In the genomic region with DNA sequence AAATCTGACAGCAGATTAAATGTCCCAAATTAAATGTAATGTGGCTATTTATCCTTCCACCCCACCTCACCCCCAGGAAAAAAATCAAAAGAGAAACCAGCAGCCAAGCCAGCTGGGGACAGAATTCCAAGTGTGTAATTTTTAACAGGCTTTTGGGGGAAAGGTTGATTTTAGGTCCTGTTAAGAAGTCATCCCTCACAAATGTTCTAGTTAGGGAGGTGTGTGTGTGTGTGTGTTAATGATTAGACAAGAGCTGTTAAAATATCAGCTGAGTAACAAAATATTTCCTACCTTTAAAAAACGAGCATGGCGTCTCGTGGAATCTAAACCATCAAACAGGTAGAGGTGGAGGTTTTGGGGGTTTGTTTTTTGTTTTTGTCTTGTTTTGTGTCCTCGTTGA, we compare ENCODE assay signal across 21 mouse cellular contexts. TPM values are rescaled to one million over a fixed set of nuclear protein-coding genes. Genes with fewer than 3 reads are reported as not detected.
DNase-seq lines count a peak whose midpoint lies in the region; ATAC-seq and TF ChIP-seq lines count a peak whose summit lies in the region.
"Had no signal": no experiment of that assay in that cellular context is flagged by ENCODE, and none has a peak within 500 bp of the region (broad histone marks: within the 10 kb centered on the region; RNA-seq: fewer than 3 reads in every experiment).

No protein-coding gene starts in this region.

- H3K4me1 ChIP-seq in kidney, adult 2 months (ENCODE audit: control insufficient read depth, insufficient read depth, low read length), result peaks cover 27% of the 10 kb centered on the region
- H3K4me1 ChIP-seq in kidney, embryonic 14.5 days (ENCODE audit: control insufficient read depth, insufficient read depth, low read length), result peaks cover 21% of the 10 kb centered on the region
- peaks cover 34% of the 10 kb centered on the region for H3K4me1 ChIP-seq in brown adipose tissue, adult 24 weeks (ENCODE audit: control insufficient read depth, insufficient read depth, insufficient read length, low read length)
- peaks cover 7% of the 10 kb centered on the region for H3K4me1 ChIP-seq in liver, postnatal 0 days (ENCODE audit: insufficient read depth)
- H3K4me1 ChIP-seq: forebrain, embryonic 15.5 days; neural tube, embryonic 13.5 days had no signal

- no peaks in the 10 kb centered on the region for H3K36me3 ChIP-seq in kidney, adult 2 months (ENCODE audit: control insufficient read depth, insufficient read depth, low read length)
- no peaks in the 10 kb centered on the region for H3K36me3 ChIP-seq in kidney, embryonic 14.5 days (ENCODE audit: control insufficient read depth, insufficient read depth, low read length)
- H3K36me3 ChIP-seq in liver, postnatal 0 days (replicated peaks; ENCODE audit: insufficient read depth, low read length), result no peaks in the 10 kb centered on the region
- H3K36me3 ChIP-seq: embryonic facial prominence, embryonic 13.5 days; forebrain, embryonic 15.5 days; limb, embryonic 15.5 days; neural tube, embryonic 13.5 days had no signal

- no peak for TF ChIP-seq CTCF in kidney, adult 2 months (conservative IDR thresholded peaks at IDR 0.05; ENCODE audit: insufficient read depth, insufficient read length, low read depth, low read length)
- TF ChIP-seq CTCF in liver, postnatal 0 days (IDR thresholded peaks at IDR 0.05; ENCODE audit: low read depth), result no peak

- H3K27ac ChIP-seq in kidney, adult 2 months (ENCODE audit: insufficient read depth, low read depth, low read length), result peak overlapping the region; percentile 89
- H3K27ac ChIP-seq in kidney, embryonic 14.5 days (ENCODE audit: low read depth, low read length), result no peak overlapping the region; the same call in 1 of the 2 replicates
- H3K27ac ChIP-seq in brown adipose tissue, adult 24 weeks (replicated peaks; ENCODE audit: low read depth, low read length), result peak overlapping the region; percentile 92
- peak overlapping the region; percentile 72 for H3K27ac ChIP-seq in liver, postnatal 0 days (ENCODE audit: low read depth)
- H3K27ac ChIP-seq: forebrain, embryonic 15.5 days; hindbrain, embryonic 14.5 days; layer of hippocampus, adult 2 months; limb, embryonic 15.5 days; neural tube, embryonic 13.5 days had no signal

- DNase-seq in kidney, adult 2 months, result peak; percentile 87
- peak; percentile 51 for DNase-seq in kidney, postnatal 10 days
- no peak for DNase-seq in liver, postnatal 0 days
- no peak for DNase-seq in adrenal gland, adult 8-10 months
- no peak for DNase-seq in layer of hippocampus, postnatal 10 days (ENCODE audit: low spot score in 2 of 2)
- DNase-seq: adrenal gland, adult 2 months; cerebellum, adult 9-11 months; gastrocnemius, postnatal 36 days; heart, postnatal 10 days; lung, postnatal 10 days; midbrain, embryonic 14.5 days; right cerebral cortex, adult 18-20 months; thymus, postnatal 36 days had no signal

- TF ChIP-seq EP300 in liver, postnatal 0 days (IDR thresholded peaks at IDR 0.05; ENCODE audit: low read depth), result no peak

- H3K4me3 ChIP-seq in kidney, adult 2 months (ENCODE audit: insufficient read depth, low read depth, low read length), result no peak overlapping the region
- H3K4me3 ChIP-seq in kidney, embryonic 14.5 days (ENCODE audit: low read length), result no peak overlapping the region
- no peak overlapping the region for H3K4me3 ChIP-seq in brown adipose tissue, adult 24 weeks (ENCODE audit: insufficient read depth, low read depth, low read length)
- H3K4me3 ChIP-seq in liver, postnatal 0 days (ENCODE audit: low read depth, low read length), result peak overlapping the region; percentile 27
- H3K4me3 ChIP-seq: embryonic facial prominence, embryonic 13.5 days; forebrain, embryonic 15.5 days; layer of hippocampus, adult 2 months; limb, embryonic 15.5 days; neural tube, embryonic 13.5 days had no signal

- no peak overlapping the region for H3K4me2 ChIP-seq in kidney, embryonic 14.5 days (replicated peaks; ENCODE audit: low read depth, low read length)
- peak overlapping the region; percentile 57 for H3K4me2 ChIP-seq in liver, postnatal 0 days (ENCODE audit: low read depth, low read length)
- H3K4me2 ChIP-seq: forebrain, embryonic 15.5 days; hindbrain, embryonic 14.5 days; limb, embryonic 15.5 days; neural tube, embryonic 13.5 days had no signal

- TF ChIP-seq POLR2A in kidney, adult 2 months (IDR thresholded peaks at IDR 0.05; ENCODE audit: low read depth, low read length), result no peak

- no peaks in the 10 kb centered on the region for H3K9me3 ChIP-seq in kidney, embryonic 14.5 days (ENCODE audit: control insufficient read depth, low read length)
- no peaks in the 10 kb centered on the region for H3K9me3 ChIP-seq in liver, postnatal 0 days (ENCODE audit: low read length)
- H3K9me3 ChIP-seq: embryonic facial prominence, embryonic 13.5 days; forebrain, embryonic 15.5 days; limb, embryonic 15.5 days; neural tube, embryonic 13.5 days had no signal

- ATAC-seq in kidney, embryonic 14.5 days (ENCODE audit: low FRiP score, low TSS enrichment), result no peak
- peak; percentile 60; the same call in 1 of the 2 replicates for ATAC-seq in liver, postnatal 0 days
- ATAC-seq: forebrain, embryonic 15.5 days had no signal

- no peak overlapping the region for H3K9ac ChIP-seq in kidney, embryonic 14.5 days (ENCODE audit: low read depth, low read length)
- H3K9ac ChIP-seq in liver, postnatal 0 days (replicated peaks), result 0 out of 2 replicates have a peak overlapping the region, but pooled peaks have one; percentile 23
- H3K9ac ChIP-seq: embryonic facial prominence, embryonic 13.5 days; forebrain, embryonic 15.5 days; hindbrain, embryonic 14.5 days; limb, embryonic 15.5 days; neural tube, embryonic 13.5 days had no signal

- no peaks in the 10 kb centered on the region for H3K27me3 ChIP-seq in kidney, adult 2 months (replicated peaks; ENCODE audit: control insufficient read depth, insufficient read depth, low read length)
- no peaks in the 10 kb centered on the region for H3K27me3 ChIP-seq in kidney, embryonic 14.5 days (ENCODE audit: control insufficient read depth, insufficient read depth, low read length)
- H3K27me3 ChIP-seq in liver, postnatal 0 days (ENCODE audit: insufficient read depth, low read length), result no peaks in the 10 kb centered on the region
- H3K27me3 ChIP-seq: embryonic facial prominence, embryonic 13.5 days; forebrain, embryonic 15.5 days; limb, embryonic 15.5 days; neural tube, embryonic 13.5 days had no signal

- WGBS in kidney, adult 2 months, result 26% methylated on average over 4 of the region's 4 CpGs
- WGBS in kidney, embryonic 14.5 days, result 59% methylated on average over 4 of the region's 4 CpGs
- WGBS in liver, postnatal 0 days (ENCODE audit: insufficient replicate concordance), result 42% methylated on average over 4 of the region's 4 CpGs

RNA-seq across cellular contexts. Expression of a gene that starts 49.1 kb away (rescaled TPM):
- polyA plus RNA-seq in kidney, adult 2 months (2012; rRNA removed), result 28.4 and 31.7 TPM in 2 replicates
- 26.4 and 49.7 TPM in 2 replicates for polyA plus RNA-seq in kidney, embryonic 14.5 days (2014; fragmentation: Nextera tagmentation; extraction: Ambion mirVana)
- polyA plus RNA-seq in brown adipose tissue, adult 24 weeks (2012; ENCODE audit: insufficient read depth, insufficient read length, missing spikeins), result 73.7 and 81.7 TPM in 2 replicates
- polyA plus RNA-seq in liver, postnatal 0 days (2015; fragmentation: Nextera tagmentation; extraction: Ambion mirVana), result 7.3 and 10.4 TPM in 2 replicates
- 10 to 100 TPM; 47.3 to 67.5 (median 51.3) TPM for total RNA-seq in adrenal gland, adult 8-10 months (2022)
- total RNA-seq in layer of hippocampus, postnatal 10 days (2021), result 10 to 100 TPM; 19.2 to 21.1 TPM

Comparison
In these comparisons a context has a peak if more than half of its experiments do, and no peak if none do; other contexts are left out.
1. DNase-seq: peak in kidney, adult 2 months (single experiment) and kidney, postnatal 10 days (single experiment); none in liver, postnatal 0 days (single experiment), adrenal gland, adult 8-10 months (single experiment) and layer of hippocampus, postnatal 10 days (0 of 2).